Mouse (Mus musculus) kidney, adult 2 months (tissue): ENCODE measurements around the gene Myrf.

Experiments used
- CTCF ChIP-seq: fragments of 200-500 bp; conservative IDR thresholded peaks from 2 replicates; pipeline ENCODE4 v1.5.1; 2011; ENCODE audit warnings: low read depth, mild to moderate bottlenecking, control low read depth, low read length, moderate library complexity, mixed read lengths; ENCODE audit not compliant: insufficient read depth, insufficient read length
- POLR2A ChIP-seq: fragments of 200-500 bp; IDR thresholded peaks from one replicate; pipeline ENCODE4 v1.6.1; 2011; ENCODE audit warnings: low read depth, low read length, control low read depth

DNA sequence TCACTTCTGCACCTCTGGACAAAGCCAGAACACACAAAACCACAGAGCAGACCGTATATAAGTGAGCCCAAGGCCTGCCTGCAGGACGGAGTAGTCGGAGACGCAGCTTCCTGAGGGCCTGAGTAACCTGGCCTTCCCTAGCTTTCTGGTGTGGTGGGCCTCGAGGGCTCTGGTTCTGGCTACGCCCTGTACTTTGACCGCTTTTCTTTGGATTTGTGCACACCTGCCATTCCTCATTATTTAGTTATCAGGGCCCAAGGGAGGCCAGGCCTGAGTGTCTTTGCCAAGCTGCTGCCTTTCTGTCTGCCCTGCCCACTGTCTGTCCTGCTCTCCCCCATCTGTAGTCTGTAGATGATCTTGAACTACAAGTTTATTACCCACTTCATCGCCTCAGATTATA is 50.6 kb downstream of the Myrf start:
- TF ChIP-seq CTCF: no peak
- TF ChIP-seq POLR2A: no peak
